Mouse (Mus musculus) heart, embryonic 10.5 days (tissue): ENCODE measurements around the gene Gtse1. TPM values are rescaled to one million over a fixed set of nuclear protein-coding genes. Genes with fewer than 3 reads are reported as not detected.
"Not testable (repeated sequence)": the region's sequence is repeated elsewhere in the genome, so short reads cannot be mapped to it uniquely, and the experiment has no call there.

Experiments
- DNase-seq: peaks from one replicate; pipeline ENCODE4 v3.0.0-alpha.2; 2017; ENCODE audit warnings: low spot score
- H3K27ac ChIP-seq: fragments of 300-500 bp; sonication (generic); 2 replicates; pipeline ENCODE4 v1.5.1; 2016; ENCODE audit warnings: mild to moderate bottlenecking
- H3K27me3 ChIP-seq: fragments of 300-500 bp; sonication (generic); 2 replicates; pipeline ENCODE4 v1.6.1; 2016; ENCODE audit warnings: mild to moderate bottlenecking; ENCODE audit not compliant: poor library complexity, insufficient read depth, severe bottlenecking
- H3K36me3 ChIP-seq: fragments of 300-500 bp; sonication (generic); 2 replicates; pipeline ENCODE4 v1.6.1; 2016; ENCODE audit warnings: mild to moderate bottlenecking, moderate library complexity
- H3K4me1 ChIP-seq: fragments of 300-500 bp; sonication (generic); 2 replicates; pipeline ENCODE4 v1.6.1; 2016; ENCODE audit warnings: mild to moderate bottlenecking
- H3K4me3 ChIP-seq: fragments of 300-500 bp; sonication (generic); 2 replicates; pipeline ENCODE4 v1.5.1; 2016; ENCODE audit warnings: mild to moderate bottlenecking, moderate library complexity
- H3K9me3 ChIP-seq: fragments of 300-500 bp; sonication (generic); 2 replicates; pipeline ENCODE4 v1.6.1; 2016; ENCODE audit warnings: mild to moderate bottlenecking, moderate library complexity
- WGBS: fragments of 180-500 bp; shearing (Covaris S2); methylation state at CpG from one replicate; pipeline ENCODE4 v1.1.7; 2016; 5-methylcytosine and 5-hydroxymethylcytosine counted together
- polyA plus RNA-seq: library from polyadenylated mRNA; unstranded; fragments of >200 nt; fragmentation: Nextera tagmentation; extraction: Ambion mirVana; gene quantifications from 2 replicates; pipeline ENCODE4 v1.2.1, GENCODE M21; 2016

Gene Gtse1
- polyA plus RNA-seq, 1 experiment from 2014 or later, result 40.6 TPM

DNA sequence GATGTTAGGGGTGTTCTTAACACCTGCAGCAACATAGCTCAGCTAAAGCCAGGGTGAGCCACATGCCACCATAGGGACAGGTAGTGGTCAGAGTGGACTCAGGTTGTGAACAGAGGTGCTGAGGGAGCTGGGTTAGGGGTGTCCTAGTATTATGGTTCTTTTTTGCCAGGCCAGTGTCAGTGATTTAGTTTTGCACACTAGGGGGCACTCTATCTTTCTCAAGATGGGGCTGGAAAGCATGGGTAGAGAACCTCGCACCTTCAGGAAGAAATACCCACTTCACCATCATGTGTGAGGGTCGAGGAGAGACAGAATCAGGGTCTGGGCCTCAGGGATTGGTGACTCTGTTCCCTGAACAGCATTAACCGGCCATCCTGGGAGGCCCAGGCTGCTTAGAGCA is 24.2 kb upstream of the Gtse1 start:
- WGBS, result 56% methylated on average over 3 of the region's 3 CpGs
- Histone ChIP-seq H3K36me3 (no peaks in the 10 kb centered on the region), H3K9me3 (no peaks in the 10 kb centered on the region), H3K4me3 (no peak overlapping the region), H3K27me3 (no peaks in the 10 kb centered on the region), H3K4me1 (peaks cover 15% of the 10 kb centered on the region), H3K27ac (no peak overlapping the region)
- DNase-seq, result no peak

DNA sequence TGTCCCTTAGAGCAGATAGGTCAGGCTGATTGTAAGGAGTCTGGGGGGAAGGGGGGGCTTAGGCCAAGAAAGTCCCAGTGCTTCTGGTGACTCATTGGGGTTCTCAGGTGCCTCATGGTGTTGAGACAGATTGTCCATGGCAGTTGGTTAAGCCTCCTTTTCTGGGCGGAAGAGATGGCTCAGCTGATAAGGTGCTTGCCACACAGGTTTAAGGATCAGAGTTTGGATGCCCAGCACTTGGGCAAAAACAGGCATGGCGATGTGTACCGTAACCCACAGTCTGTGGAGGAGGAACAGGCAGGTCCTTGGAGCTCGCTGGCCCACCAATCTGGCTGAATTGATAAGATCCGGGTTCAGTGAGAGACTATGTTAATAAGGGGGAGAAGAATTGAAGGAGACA is 22.7 kb upstream of the Gtse1 start:
- Histone ChIP-seq H3K4me3 (no peak overlapping the region), H3K36me3 (no peaks in the 10 kb centered on the region), H3K4me1 (peaks cover 14% of the 10 kb centered on the region), H3K9me3 (no peaks in the 10 kb centered on the region), H3K27me3 (no peaks in the 10 kb centered on the region), H3K27ac (no peak overlapping the region)
- no peak for DNase-seq
- WGBS, result 83% methylated on average over 5 of the region's 5 CpGs

DNA sequence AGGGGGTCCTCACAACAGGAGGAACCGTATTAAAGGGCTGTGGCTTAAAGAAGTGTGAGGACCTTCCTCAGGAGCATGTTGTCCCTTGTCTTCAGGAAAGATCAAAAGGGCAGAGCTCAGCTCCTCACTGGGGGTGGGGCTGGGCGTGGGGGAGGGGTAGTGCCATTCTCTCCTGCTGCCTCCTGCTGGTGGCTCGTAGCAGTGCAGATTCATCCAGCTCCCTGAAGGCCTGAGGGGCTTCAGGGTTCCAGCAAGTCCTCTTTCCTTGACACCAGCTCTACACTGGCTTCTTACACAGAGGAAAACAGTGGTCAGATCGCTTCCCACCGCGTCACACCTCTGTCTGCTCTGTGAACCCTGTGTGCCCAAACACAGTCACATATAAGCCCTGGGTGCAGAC is 18.6 kb upstream of the Gtse1 start:
- H3K4me1 ChIP-seq, result peaks cover 5% of the 10 kb centered on the region; the same call in 1 of the 2 replicates
- no peaks in the 10 kb centered on the region for H3K9me3 ChIP-seq
- WGBS, result 23% methylated on average over 6 of the region's 6 CpGs
- no peaks in the 10 kb centered on the region for H3K27me3 ChIP-seq
- no peak for DNase-seq
- no peaks in the 10 kb centered on the region for H3K36me3 ChIP-seq
- no peak overlapping the region for H3K27ac ChIP-seq
- no peak overlapping the region for H3K4me3 ChIP-seq

GRCm38 (mm10) chr15:85841796-85842360 is 17.7 kb upstream of the Gtse1 start:
- no peaks in the 10 kb centered on the region for H3K27me3 ChIP-seq
- no peaks in the 10 kb centered on the region for H3K9me3 ChIP-seq
- H3K4me1 ChIP-seq, result peaks cover 5% of the 10 kb centered on the region; the same call in 1 of the 2 replicates
- no peak for DNase-seq
- WGBS, result 67% methylated on average over 5 of the region's 5 CpGs
- no peak overlapping the region for H3K4me3 ChIP-seq
- H3K27ac ChIP-seq, result no peak overlapping the region
- no peaks in the 10 kb centered on the region for H3K36me3 ChIP-seq

GRCm38 (mm10) chr15:85845071-85845470 is 14.5 kb upstream of the Gtse1 start:
- no peak overlapping the region for H3K4me3 ChIP-seq
- no peak for DNase-seq
- H3K9me3 ChIP-seq, result no peaks in the 10 kb centered on the region
- H3K4me1 ChIP-seq, result peaks cover 5% of the 10 kb centered on the region; the same call in 1 of the 2 replicates
- no peak overlapping the region for H3K27ac ChIP-seq
- H3K27me3 ChIP-seq, result no peaks in the 10 kb centered on the region
- H3K36me3 ChIP-seq, result no peaks in the 10 kb centered on the region

- DNase-seq, result no peak
- H3K9me3 ChIP-seq, result no peaks in the 10 kb centered on the region
- 74% methylated on average over 12 of the region's 12 CpGs for WGBS
- no peak overlapping the region for H3K4me3 ChIP-seq
- no peaks in the 10 kb centered on the region for H3K4me1 ChIP-seq
- H3K27ac ChIP-seq, result no peak overlapping the region
- H3K36me3 ChIP-seq, result no peaks in the 10 kb centered on the region; the same call in 1 of the 2 replicates
- H3K27me3 ChIP-seq, result peaks cover 17% of the 10 kb centered on the region; the same call in 1 of the 2 replicates
These were observed 7.7 kb upstream of the Gtse1 start for GRCm38 (mm10) chr15:85851656-85852392.

DNA sequence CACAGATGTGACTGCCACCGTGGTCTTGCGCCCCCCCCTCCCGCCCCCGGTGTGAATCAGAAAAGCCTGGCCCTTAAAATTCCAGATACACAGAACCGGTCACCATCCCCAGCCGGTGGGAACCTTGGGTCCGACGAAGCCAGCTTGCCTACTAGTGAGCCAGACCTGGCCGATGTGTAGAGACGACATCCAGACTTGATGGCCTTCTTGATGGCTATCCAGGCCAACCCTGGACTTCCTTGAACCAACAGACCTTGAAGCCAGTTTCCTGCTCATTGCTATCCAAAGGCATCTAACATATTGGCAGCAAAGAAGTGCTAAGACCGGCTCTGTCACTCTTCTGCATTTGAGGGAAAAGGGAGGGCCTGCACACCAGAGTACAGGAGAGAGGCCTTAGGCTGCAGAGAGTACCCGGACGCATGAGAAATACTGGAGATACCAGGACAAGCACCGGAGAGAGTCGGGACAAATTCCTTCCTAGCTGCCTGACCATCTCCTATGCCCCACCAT is 510 bp upstream of the Gtse1 start:
- H3K9me3 ChIP-seq, result no peaks in the 10 kb centered on the region
- H3K27me3 ChIP-seq, result 0 out of 2 replicates have a peak, but pooled peaks cover 4% of the 10 kb centered on the region
- no peak for DNase-seq
- H3K36me3 ChIP-seq, result peaks cover 24% of the 10 kb centered on the region
- peak overlapping the region; percentile 89 for H3K4me3 ChIP-seq
- H3K27ac ChIP-seq, result peak overlapping the region; percentile 93
- H3K4me1 ChIP-seq, result peaks cover 20% of the 10 kb centered on the region
- WGBS, result 17% methylated on average over 15 of the region's 15 CpGs

DNA sequence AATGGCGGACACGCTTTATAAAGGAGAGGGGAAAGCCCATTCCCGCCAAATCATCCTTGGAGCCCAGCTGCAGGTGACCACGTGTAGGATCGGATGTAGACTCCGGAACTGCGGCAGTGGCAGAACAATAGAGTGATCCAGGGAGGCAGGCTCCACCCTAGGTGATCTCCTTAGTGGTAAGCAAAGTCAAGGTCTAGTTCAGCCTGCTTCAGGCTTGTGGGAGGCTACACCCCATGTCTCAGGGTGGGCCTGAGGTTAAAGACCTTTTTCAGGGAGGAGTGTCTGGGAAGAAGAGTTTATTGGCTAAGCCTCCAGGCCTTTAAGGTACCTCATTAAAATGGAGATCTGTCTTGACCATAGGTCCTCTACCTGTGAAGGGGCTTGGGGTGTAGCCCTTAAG is 6.4 kb downstream of the Gtse1 start:
- not testable (repeated sequence) for H3K27me3 ChIP-seq, H3K4me1 ChIP-seq, H3K9me3 ChIP-seq, H3K27ac ChIP-seq, DNase-seq, H3K4me3 ChIP-seq
- WGBS, result 93% methylated on average over 7 of the region's 7 CpGs
- peaks cover 92% of the 10 kb centered on the region for H3K36me3 ChIP-seq

DNA sequence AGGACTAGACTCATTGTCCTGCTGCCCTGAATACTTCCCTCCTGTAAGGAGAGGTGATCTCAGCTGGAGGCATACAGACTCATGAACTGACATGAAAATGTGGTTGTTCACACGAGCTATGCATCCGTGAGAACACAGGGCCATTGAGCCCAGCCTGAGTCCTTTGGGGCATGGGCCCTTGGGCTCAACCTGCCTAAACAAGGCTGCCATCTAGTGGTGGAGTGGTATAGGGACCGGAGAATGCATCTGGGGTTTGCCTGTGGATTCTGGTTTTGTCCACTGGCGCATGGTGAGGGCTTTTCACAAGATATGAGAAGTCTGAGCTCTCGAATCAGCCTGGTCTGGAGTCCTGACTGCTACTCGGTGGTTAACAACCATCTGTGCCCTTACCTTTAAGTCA is 8.2 kb downstream of the Gtse1 start:
- peak; percentile 83 for DNase-seq
- WGBS, result 59% methylated on average over 6 of the region's 6 CpGs
- H3K27me3 ChIP-seq, result no peaks in the 10 kb centered on the region
- H3K9me3 ChIP-seq, result no peaks in the 10 kb centered on the region
- H3K4me1 ChIP-seq, result no peaks in the 10 kb centered on the region
- H3K27ac ChIP-seq, result no peak overlapping the region
- H3K4me3 ChIP-seq, result no peak overlapping the region
- H3K36me3 ChIP-seq, result peaks cover 99% of the 10 kb centered on the region

DNA sequence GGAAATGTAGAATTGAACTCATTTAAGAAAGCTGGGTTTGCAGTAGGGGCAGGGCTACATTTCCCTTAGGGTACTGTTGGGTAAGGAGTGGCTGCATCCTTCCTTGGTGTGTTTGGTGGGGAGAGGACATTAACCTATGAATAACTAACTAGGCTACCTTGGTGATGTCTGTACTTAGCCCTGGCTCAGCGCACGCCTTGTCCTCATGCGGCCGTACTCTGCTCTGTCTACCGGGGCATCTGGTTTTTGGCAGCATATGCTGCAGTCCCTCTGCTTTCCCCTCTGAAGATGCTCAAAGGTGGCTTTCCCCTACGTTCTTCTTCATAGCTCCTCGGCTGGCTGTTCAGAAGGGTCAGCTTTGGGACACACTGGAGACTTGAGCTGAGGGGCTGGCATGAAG is 17.8 kb downstream of the Gtse1 start:
- DNase-seq, result no peak
- 91% methylated on average over 7 of the region's 7 CpGs for WGBS
- Histone ChIP-seq H3K4me1 (peaks cover 18% of the 10 kb centered on the region), H3K27ac (no peak overlapping the region), H3K27me3 (no peaks in the 10 kb centered on the region), H3K9me3 (no peaks in the 10 kb centered on the region), H3K4me3 (no peak overlapping the region), H3K36me3 (peaks cover 49% of the 10 kb centered on the region)

GRCm38 (mm10) chr15:85878848-85879497 is 19.4 kb downstream of the Gtse1 start, which contains the start of gene Trmu:
Gene Trmu (plus strand): TSS chr15:85879312.
- H3K4me3 ChIP-seq, result peak within 1 kb of the TSS; percentile 83
- DNase-seq, result peak; percentile 98
- H3K9me3 ChIP-seq, result no peaks in the 10 kb centered on the region
- WGBS, result under 1% methylated on average over 50 of the region's 50 CpGs
- no peaks in the 10 kb centered on the region for H3K27me3 ChIP-seq
- H3K4me1 ChIP-seq, result peaks cover 18% of the 10 kb centered on the region
- peaks cover 48% of the 10 kb centered on the region for H3K36me3 ChIP-seq
- H3K27ac ChIP-seq, result peak within 1 kb of the TSS; percentile 91

GRCm38 (mm10) chr15:85879498-85879895 is 20.0 kb downstream of the Gtse1 start:
- under 1% methylated on average over 18 of the region's 18 CpGs for WGBS

GRCm38 (mm10) chr15:85885606-85886005 is 26.1 kb downstream of the Gtse1 start:
- WGBS, result 82% methylated on average over 5 of the region's 5 CpGs
- Histone ChIP-seq H3K4me1 (no peaks in the 10 kb centered on the region), H3K27me3 (no peaks in the 10 kb centered on the region), H3K27ac (no peak overlapping the region), H3K36me3 (peaks cover 54% of the 10 kb centered on the region), H3K9me3 (no peaks in the 10 kb centered on the region), H3K4me3 (no peak overlapping the region)
- DNase-seq, result no peak

More at GRCm38 (mm10) chr15:85879498-85879895, 20.0 kb downstream of the Gtse1 start:
- H3K27me3 ChIP-seq, result no peaks in the 10 kb centered on the region
- no peaks in the 10 kb centered on the region for H3K9me3 ChIP-seq
- DNase-seq, result no peak
- H3K36me3 ChIP-seq, result peaks cover 48% of the 10 kb centered on the region
- H3K4me1 ChIP-seq, result peaks cover 18% of the 10 kb centered on the region
- H3K27ac ChIP-seq, result peak overlapping the region; percentile 91
- peak overlapping the region; percentile 83 for H3K4me3 ChIP-seq
